Mouse (Mus musculus) brown adipose tissue, adult 24 weeks (tissue): ENCODE measurements around the gene Fis1. TPM values are rescaled to one million over a fixed set of nuclear protein-coding genes. Genes with fewer than 3 reads are reported as not detected.
"Not testable (repeated sequence)": the region's sequence is repeated elsewhere in the genome, so short reads cannot be mapped to it uniquely, and the experiment has no call there.

Source experiments
- H3K27ac ChIP-seq: fragments of 200-500 bp; replicated peaks from 2 replicates; pipeline ENCODE4 v1.5.1; 2012; ENCODE audit warnings: low read depth, mild to moderate bottlenecking, low read length
- H3K4me1 ChIP-seq: fragments of 200-500 bp; 2 replicates; pipeline ENCODE4 v1.6.1; 2012; ENCODE audit warnings: low read length, mixed read lengths; ENCODE audit not compliant: control insufficient read depth, insufficient read depth, insufficient read length
- H3K4me3 ChIP-seq: fragments of 200-500 bp; 2 replicates; pipeline ENCODE4 v1.5.1; 2012; ENCODE audit warnings: low read depth, mild to moderate bottlenecking, low read length, moderate library complexity; ENCODE audit not compliant: insufficient read depth
- polyA plus RNA-seq: library from polyadenylated mRNA; stranded (reverse); fragments of >200 nt; gene quantifications from 2 replicates; pipeline ENCODE4 v1.2.4, GENCODE M21; 2012; ENCODE audit not compliant: missing spikeins, insufficient read depth, insufficient read length

Fis1 gene
- polyA plus RNA-seq, 1 experiment = 128 TPM

GRCm38 (mm10) chr5:136933930-136934329, 19.1 kb upstream of the Fis1 start:
- Histone ChIP-seq H3K4me1 (no peaks in the 10 kb centered on the region), H3K4me3 (no peak overlapping the region), H3K27ac (no peak overlapping the region)

GRCm38 (mm10) chr5:136935905-136936695, 17.0 kb upstream of the Fis1 start:
- Histone ChIP-seq H3K4me3 (no peak overlapping the region), H3K4me1 (no peaks in the 10 kb centered on the region), H3K27ac (no peak overlapping the region)

- Histone ChIP-seq H3K4me1 (no peaks in the 10 kb centered on the region), H3K4me3 (no peak overlapping the region), H3K27ac (no peak overlapping the region)
Observed at GRCm38 (mm10) chr5:136936750-136937149, 16.3 kb upstream of the Fis1 start.

GRCm38 (mm10) chr5:136937621-136938020, 15.5 kb upstream of the Fis1 start:
- Histone ChIP-seq H3K27ac (no peak overlapping the region), H3K4me1 (no peaks in the 10 kb centered on the region), H3K4me3 (no peak overlapping the region)

GRCm38 (mm10) chr5:136939284-136939683, 13.8 kb upstream of the Fis1 start:
- no peak overlapping the region for H3K27ac ChIP-seq
- no peaks in the 10 kb centered on the region for H3K4me1 ChIP-seq
- no peak overlapping the region for H3K4me3 ChIP-seq

GRCm38 (mm10) chr5:136940029-136940428, 13.0 kb upstream of the Fis1 start:
- H3K4me3 ChIP-seq = not testable (repeated sequence)

GRCm38 (mm10) chr5:136940845-136941560, 12.1 kb upstream of the Fis1 start:
- H3K4me3 ChIP-seq = no peak overlapping the region

More at GRCm38 (mm10) chr5:136940029-136940428, 13.0 kb upstream of the Fis1 start:
- H3K27ac ChIP-seq, H3K4me1 ChIP-seq: not testable (repeated sequence)

GRCm38 (mm10) chr5:136942781-136943180, 10.3 kb upstream of the Fis1 start:
- no peak overlapping the region for H3K27ac ChIP-seq
- no peaks in the 10 kb centered on the region for H3K4me1 ChIP-seq
- H3K4me3 ChIP-seq = no peak overlapping the region

More at GRCm38 (mm10) chr5:136940845-136941560, 12.1 kb upstream of the Fis1 start:
- no peak overlapping the region for H3K27ac ChIP-seq
- H3K4me1 ChIP-seq = no peaks in the 10 kb centered on the region

GRCm38 (mm10) chr5:136943382-136943781, 9.7 kb upstream of the Fis1 start:
- Histone ChIP-seq H3K27ac (no peak overlapping the region), H3K4me3 (no peak overlapping the region), H3K4me1 (no peaks in the 10 kb centered on the region)

- H3K4me3 ChIP-seq = no peak overlapping the region
- H3K4me1 ChIP-seq = no peaks in the 10 kb centered on the region
- H3K27ac ChIP-seq = no peak overlapping the region
Observed at GRCm38 (mm10) chr5:136945084-136945483, 8.0 kb upstream of the Fis1 start.

- no peaks in the 10 kb centered on the region for H3K4me1 ChIP-seq
- no peak overlapping the region for H3K27ac ChIP-seq
- no peak overlapping the region for H3K4me3 ChIP-seq
Observed at GRCm38 (mm10) chr5:136947874-136948273, 5.2 kb upstream of the Fis1 start.

- H3K4me1 ChIP-seq, H3K4me3 ChIP-seq: not testable (repeated sequence)
- peak overlapping the region; percentile 57; the same call in 1 of the 2 replicates for H3K27ac ChIP-seq
Observed at GRCm38 (mm10) chr5:136949551-136950336, 3.3 kb upstream of the Fis1 start.

- H3K27ac ChIP-seq = no peak overlapping the region
- H3K4me1 ChIP-seq = peaks cover 5% of the 10 kb centered on the region
- no peak overlapping the region for H3K4me3 ChIP-seq
Observed at GRCm38 (mm10) chr5:136950521-136950920, 2.6 kb upstream of the Fis1 start.

GRCm38 (mm10) chr5:136952153-136952552, 922 bp upstream of the Fis1 start:
- Histone ChIP-seq H3K4me3 (no peak overlapping the region), H3K27ac (no peak overlapping the region), H3K4me1 (peaks cover 8% of the 10 kb centered on the region)

- peaks cover 8% of the 10 kb centered on the region for H3K4me1 ChIP-seq
- peak overlapping the region; percentile 75 for H3K4me3 ChIP-seq
- peak overlapping the region; percentile 55 for H3K27ac ChIP-seq
Observed at GRCm38 (mm10) chr5:136953440-136953951, 421 bp downstream of the Fis1 start.
